Mouse (Mus musculus) embryonic facial prominence, embryonic 14.5 days (tissue): Measurements from ENCODE around the gene Car3. TPM values are rescaled to one million over a fixed set of nuclear protein-coding genes. Genes with fewer than 3 reads are reported as not detected.
A peak's percentile ranks its signal among the peaks of the same experiment; 100 is the strongest.

Experiments used
- ATAC-seq: fragments of 200-750 bp; cut with Nextera tagmentation; 2 replicates; pipeline ENCODE4 v1.8.0; 2017; ENCODE audit warnings: low read depth, moderate number of reproducible peaks, moderate TSS enrichment
- DNase-seq: peaks from one replicate; pipeline ENCODE4 v3.0.0-alpha.2; 2015; ENCODE audit warnings: low spot score
- H3K27ac ChIP-seq: fragments of 300-500 bp; sonication (generic); replicated peaks from 2 replicates; pipeline ENCODE4 v1.5.1; 2014; ENCODE audit warnings: low read depth, mild to moderate bottlenecking, low read length, moderate library complexity
- H3K27me3 ChIP-seq: fragments of 300-500 bp; sonication (generic); replicated peaks from 2 replicates; pipeline ENCODE4 v1.6.1; 2014; ENCODE audit warnings: low read length; ENCODE audit not compliant: control insufficient read depth, insufficient read depth
- H3K36me3 ChIP-seq: fragments of 300-500 bp; sonication (generic); 2 replicates; pipeline ENCODE4 v1.6.1; 2014; ENCODE audit warnings: low read length, mixed read lengths; ENCODE audit not compliant: control insufficient read depth, insufficient read depth
- H3K4me1 ChIP-seq: fragments of 300-500 bp; sonication (generic); 2 replicates; pipeline ENCODE4 v1.6.1; 2014; ENCODE audit warnings: antibody characterized with exemption, low read length; ENCODE audit not compliant: control insufficient read depth, insufficient read depth
- H3K4me2 ChIP-seq: fragments of 300-500 bp; sonication (generic); 2 replicates; pipeline ENCODE4 v1.6.1; 2014; ENCODE audit warnings: low read depth, mild to moderate bottlenecking, low read length, moderate library complexity, mixed read lengths
- H3K4me3 ChIP-seq: fragments of 300-500 bp; sonication (generic); 2 replicates; pipeline ENCODE4 v1.5.1; 2014; ENCODE audit warnings: low read depth, mild to moderate bottlenecking, low read length
- H3K9ac ChIP-seq: fragments of 300-500 bp; sonication (generic); 2 replicates; pipeline ENCODE4 v1.6.1; 2014; ENCODE audit warnings: low read depth, mild to moderate bottlenecking, low read length, moderate library complexity, mixed read lengths
- H3K9me3 ChIP-seq: fragments of 300-500 bp; sonication (generic); 2 replicates; pipeline ENCODE4 v1.6.1; 2016; ENCODE audit warnings: low read length; ENCODE audit not compliant: control insufficient read depth
- WGBS: fragments of 180-500 bp; shearing (Covaris S2); extraction: QIAGEN DNeasy Blood & Tissue Kit; methylation state at CpG from one replicate; pipeline ENCODE4 v1.1.7; 2014; 5-methylcytosine and 5-hydroxymethylcytosine counted together
- polyA plus RNA-seq: library from polyadenylated mRNA; unstranded; fragments of >200 nt; fragmentation: Nextera tagmentation; extraction: Ambion mirVana; gene quantifications from 2 replicates; pipeline ENCODE4 v1.2.1, GENCODE M21; 2014

Gene Car3
- polyA plus RNA-seq, 1 experiment from 2014 or later: 577 TPM

DNA sequence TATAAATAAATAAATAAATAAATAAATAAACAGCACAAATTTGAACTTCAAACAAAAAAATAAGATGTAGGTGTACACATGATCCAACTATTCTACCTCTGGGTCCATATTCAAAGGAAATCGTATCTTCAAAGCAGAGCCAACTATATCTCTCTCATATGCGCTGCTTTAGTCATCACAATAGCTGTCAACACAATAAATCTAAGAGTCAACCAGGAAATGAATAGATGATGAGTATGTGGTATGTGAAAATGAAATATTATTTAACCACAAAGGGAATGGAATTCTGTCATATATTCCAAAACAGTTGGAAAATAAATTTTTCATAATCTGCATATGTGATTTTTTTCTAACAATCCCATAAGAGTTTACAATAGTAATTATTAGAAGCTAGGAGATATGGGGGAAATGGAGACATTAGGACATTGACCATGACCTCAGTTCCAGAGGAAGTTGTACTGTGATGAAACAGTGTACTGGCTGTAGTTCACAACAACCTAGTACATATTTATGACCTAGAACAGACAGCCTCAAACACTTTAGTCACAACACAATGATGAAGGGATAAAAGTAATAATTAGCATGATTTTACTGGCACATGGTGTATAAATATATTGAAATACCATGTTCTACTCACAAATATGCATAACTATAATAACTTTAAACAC lies 14.6 kb upstream of the Car3 start:
- Histone ChIP-seq H3K4me2 (no peak overlapping the region), H3K9ac (no peak overlapping the region), H3K4me1 (no peaks in the 10 kb centered on the region), H3K9me3 (no peaks in the 10 kb centered on the region), H3K27me3 (no peaks in the 10 kb centered on the region), H3K27ac (no peak overlapping the region), H3K36me3 (no peaks in the 10 kb centered on the region), H3K4me3 (no peak overlapping the region)
- DNase-seq: no peak
- no peak for ATAC-seq
- WGBS: 84% methylated on average over 2 of the region's 2 CpGs

GRCm38 (mm10) chr3:14853966-14854365 lies 9.3 kb upstream of the Car3 start:
- Histone ChIP-seq H3K27ac (no peak overlapping the region), H3K9me3 (no peaks in the 10 kb centered on the region), H3K27me3 (no peaks in the 10 kb centered on the region), H3K36me3 (no peaks in the 10 kb centered on the region), H3K9ac (no peak overlapping the region), H3K4me1 (no peaks in the 10 kb centered on the region), H3K4me2 (no peak overlapping the region), H3K4me3 (no peak overlapping the region)
- 70% methylated on average over 5 of the region's 5 CpGs for WGBS
- ATAC-seq (no peak), DNase-seq (no peak)

GRCm38 (mm10) chr3:14854446-14854845 lies 8.9 kb upstream of the Car3 start:
- 0 out of 2 replicates have a peak, but pooled peaks have one; percentile 47 for ATAC-seq
- DNase-seq: no peak

GRCm38 (mm10) chr3:14857874-14858273 lies 5.4 kb upstream of the Car3 start:
- Histone ChIP-seq H3K9me3 (no peaks in the 10 kb centered on the region), H3K27me3 (no peaks in the 10 kb centered on the region), H3K4me3 (no peak overlapping the region), H3K9ac (no peak overlapping the region), H3K36me3 (no peaks in the 10 kb centered on the region), H3K4me2 (no peak overlapping the region), H3K27ac (no peak overlapping the region), H3K4me1 (no peaks in the 10 kb centered on the region)
- WGBS: 69% methylated on average over 3 of the region's 3 CpGs
- no peak for DNase-seq
- no peak for ATAC-seq

More at GRCm38 (mm10) chr3:14854446-14854845, 8.9 kb upstream of the Car3 start:
- Histone ChIP-seq H3K9ac (no peak overlapping the region), H3K9me3 (no peaks in the 10 kb centered on the region), H3K36me3 (no peaks in the 10 kb centered on the region), H3K27me3 (no peaks in the 10 kb centered on the region), H3K4me1 (no peaks in the 10 kb centered on the region), H3K4me3 (no peak overlapping the region), H3K27ac (no peak overlapping the region), H3K4me2 (no peak overlapping the region)
- 42% methylated on average over 1 of the region's 1 CpGs for WGBS

DNA sequence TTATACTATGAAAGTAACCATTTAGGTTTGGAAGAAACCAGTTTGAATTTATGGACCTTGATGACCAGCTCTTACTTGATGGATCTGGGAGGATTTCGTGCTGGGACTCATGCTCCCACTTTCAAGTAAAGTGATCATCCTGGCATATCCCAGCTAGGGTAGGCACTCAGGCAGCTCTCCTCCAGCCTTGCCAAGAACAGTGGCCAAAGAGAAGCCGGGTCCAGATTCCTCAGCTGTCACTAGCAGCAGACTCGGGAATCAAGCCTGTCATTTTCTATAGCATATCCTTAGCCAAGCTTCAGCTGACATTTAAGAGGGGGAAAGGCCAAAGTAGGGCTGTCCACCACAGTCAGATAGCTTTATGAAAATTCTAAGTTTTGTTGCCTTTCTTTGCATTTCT lies 3.0 kb upstream of the Car3 start:
- no peaks in the 10 kb centered on the region for H3K9me3 ChIP-seq
- H3K9ac ChIP-seq: no peak overlapping the region
- H3K36me3 ChIP-seq: no peaks in the 10 kb centered on the region
- no peak overlapping the region for H3K4me2 ChIP-seq
- WGBS: 59% methylated on average over 3 of the region's 3 CpGs
- H3K27ac ChIP-seq: no peak overlapping the region
- ATAC-seq (no peak), DNase-seq (no peak)
- H3K4me1 ChIP-seq: no peaks in the 10 kb centered on the region
- no peak overlapping the region for H3K4me3 ChIP-seq
- no peaks in the 10 kb centered on the region for H3K27me3 ChIP-seq

- 71% methylated on average over 1 of the region's 1 CpGs for WGBS
Observed at GRCm38 (mm10) chr3:14861165-14861564, 2.1 kb upstream of the Car3 start.

DNA sequence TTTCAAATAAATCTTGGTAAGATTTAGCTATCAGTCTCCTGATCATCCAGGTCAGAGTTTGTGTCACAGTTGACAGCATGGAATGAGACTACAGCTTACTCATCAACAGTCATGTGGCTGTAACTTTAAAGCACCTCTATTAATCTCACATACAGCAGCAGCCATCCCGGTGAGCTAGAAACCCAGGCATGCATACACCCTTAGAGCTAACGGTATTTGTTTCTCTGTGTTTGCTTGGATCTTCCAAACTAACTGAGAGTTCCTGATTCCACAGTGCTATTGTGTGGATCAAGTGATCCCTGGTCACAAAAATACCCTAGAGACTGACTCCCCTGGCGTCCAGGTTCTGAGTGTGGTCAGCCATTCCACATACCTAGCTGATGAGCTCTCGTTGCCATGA lies 1.5 kb upstream of the Car3 start:
- no peaks in the 10 kb centered on the region for H3K27me3 ChIP-seq
- peak overlapping the region; percentile 75; the same call in 1 of the 2 replicates for H3K4me2 ChIP-seq
- no peaks in the 10 kb centered on the region for H3K4me1 ChIP-seq
- H3K9ac ChIP-seq: no peak overlapping the region
- WGBS: 35% methylated on average over 4 of the region's 4 CpGs
- no peak overlapping the region for H3K27ac ChIP-seq
- H3K36me3 ChIP-seq: no peaks in the 10 kb centered on the region
- no peak overlapping the region for H3K4me3 ChIP-seq
- DNase-seq (no peak), ATAC-seq (no peak)
- no peaks in the 10 kb centered on the region for H3K9me3 ChIP-seq

More at GRCm38 (mm10) chr3:14861165-14861564, 2.1 kb upstream of the Car3 start:
- H3K4me2 ChIP-seq: no peak overlapping the region
- H3K9me3 ChIP-seq: no peaks in the 10 kb centered on the region
- no peak overlapping the region for H3K4me3 ChIP-seq
- no peaks in the 10 kb centered on the region for H3K36me3 ChIP-seq
- H3K9ac ChIP-seq: no peak overlapping the region
- no peak overlapping the region for H3K27ac ChIP-seq
- DNase-seq (no peak), ATAC-seq (no peak)
- H3K27me3 ChIP-seq: no peaks in the 10 kb centered on the region
- no peaks in the 10 kb centered on the region for H3K4me1 ChIP-seq

DNA sequence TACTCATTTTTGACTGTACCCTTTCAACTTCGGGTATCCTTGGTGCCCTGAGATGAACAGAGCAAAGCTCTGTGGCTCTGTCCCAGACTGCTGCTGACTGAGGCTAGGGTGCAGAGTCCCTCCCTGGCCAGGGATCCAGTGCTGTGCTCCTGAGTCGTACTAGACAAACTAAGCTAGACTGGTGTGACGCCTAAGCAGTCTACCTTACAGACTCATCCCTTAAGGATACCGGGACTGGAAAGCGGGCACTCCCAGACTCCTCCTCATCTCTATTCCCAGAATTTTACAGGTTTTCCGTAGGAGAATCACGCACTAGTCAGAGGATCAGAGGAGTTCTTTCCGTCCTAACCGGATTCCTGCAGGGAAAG lies 674 bp upstream of the Car3 start:
- no peaks in the 10 kb centered on the region for H3K4me1 ChIP-seq
- H3K4me3 ChIP-seq: peak overlapping the region; percentile 37
- no peaks in the 10 kb centered on the region for H3K27me3 ChIP-seq
- peak overlapping the region; percentile 53 for H3K9ac ChIP-seq
- 0% methylated on average over 9 of the region's 9 CpGs for WGBS
- H3K9me3 ChIP-seq: no peaks in the 10 kb centered on the region
- ATAC-seq (peak; percentile 75), DNase-seq (peak; percentile 34)
- no peaks in the 10 kb centered on the region for H3K36me3 ChIP-seq
- H3K4me2 ChIP-seq: peak overlapping the region; percentile 75
- H3K27ac ChIP-seq: no peak overlapping the region

- H3K27ac ChIP-seq: no peak overlapping the region
- H3K36me3 ChIP-seq: no peaks in the 10 kb centered on the region
- no peak overlapping the region for H3K9ac ChIP-seq
- H3K4me2 ChIP-seq: no peak overlapping the region
- no peaks in the 10 kb centered on the region for H3K27me3 ChIP-seq
- ATAC-seq (no peak), DNase-seq (no peak)
- H3K4me1 ChIP-seq: no peaks in the 10 kb centered on the region
- no peaks in the 10 kb centered on the region for H3K9me3 ChIP-seq
- H3K4me3 ChIP-seq: no peak overlapping the region
- WGBS: 84% methylated on average over 2 of the region's 2 CpGs
Observed at GRCm38 (mm10) chr3:14863922-14864321, 610 bp downstream of the Car3 start.
